ENCODE assay signal across 16 mouse cellular contexts in the genomic region with DNA sequence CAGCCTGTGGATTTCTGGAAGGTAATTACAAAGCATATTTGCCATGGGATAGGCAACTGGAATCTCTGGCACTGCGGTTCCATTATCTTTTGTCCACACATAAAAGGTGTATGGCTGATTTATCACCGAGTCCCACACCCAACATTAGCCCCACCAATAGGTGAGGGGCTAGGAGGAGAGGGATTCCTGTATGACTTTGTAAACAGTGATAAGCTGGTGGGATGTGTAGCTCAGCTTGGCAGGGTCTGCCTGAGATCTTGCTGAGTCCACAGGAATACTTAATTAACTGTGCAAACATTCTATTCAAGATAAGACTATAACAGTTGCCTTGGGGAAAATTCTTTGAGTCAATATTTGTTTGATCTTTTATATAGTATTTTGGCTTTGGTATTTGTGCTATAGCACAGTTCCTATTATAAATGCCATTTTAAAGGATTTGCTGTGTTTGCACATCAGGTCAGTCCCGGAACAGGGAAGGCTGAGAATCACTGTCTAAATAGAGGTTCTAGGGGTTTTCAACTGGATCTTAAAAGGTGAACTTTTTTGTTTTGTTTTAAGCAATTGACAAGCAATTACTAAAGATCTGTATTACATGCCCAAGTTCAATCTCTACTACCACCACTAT. TPM values are rescaled to one million over a fixed set of nuclear protein-coding genes. Genes with fewer than 3 reads are reported as not detected.
"Had no signal": no experiment of that assay in that cellular context is flagged by ENCODE, and none has a peak within 500 bp of the region (broad histone marks: within the 10 kb centered on the region; RNA-seq: fewer than 3 reads in every experiment).

No protein-coding gene starts in this region.

- H3K36me3 ChIP-seq: hindbrain, embryonic 12.5 days; limb, embryonic 15.5 days; liver, embryonic 13.5 days had no signal

- DNase-seq: kidney, adult 8-10 months; kidney, postnatal 25 days; liver, embryonic 13.5 days; liver, postnatal 0 days; lung, postnatal 10 days; right cerebral cortex, postnatal 4 days; spleen, adult 18-20 months; thymus, adult 2 months; thymus, postnatal 25 days had no signal

- H3K27ac ChIP-seq: hindbrain, embryonic 12.5 days; limb, embryonic 15.5 days; liver, embryonic 13.5 days; macrophage had no signal

- H3K27me3 ChIP-seq: limb, embryonic 15.5 days; liver, embryonic 13.5 days had no signal

- H3K9ac ChIP-seq: hindbrain, embryonic 12.5 days; limb, embryonic 15.5 days; liver, embryonic 13.5 days; liver, postnatal 0 days had no signal

- ATAC-seq: hindbrain, embryonic 16.5 days; inflammation-experienced regulatory T-cells, adult 6 months; liver, postnatal 0 days had no signal

- H3K9me3 ChIP-seq: hindbrain, embryonic 12.5 days; limb, embryonic 15.5 days; liver, embryonic 13.5 days; megakaryocyte, embryonic 14.5 days had no signal

- H3K4me3 ChIP-seq: hindbrain, embryonic 12.5 days; limb, embryonic 15.5 days; liver, embryonic 13.5 days; megakaryocyte, embryonic 14.5 days; myocyte had no signal

- H3K4me2 ChIP-seq: hindbrain, embryonic 12.5 days; limb, embryonic 15.5 days; liver, embryonic 13.5 days had no signal

RNA-seq across cellular contexts. Expression of gene Lypd6b, which starts 28.3 kb away (rescaled TPM):
- polyA plus RNA-seq: liver, embryonic 13.5 days; liver, postnatal 0 days; macrophage had no signal
